Mouse (Mus musculus) embryo, embryonic 11 days (tissue): ENCODE data around the gene Clybl.

Experiments
- DNase-seq: peaks from one replicate; pipeline ENCODE4 v3.0.0-alpha.2; 2015

Gene Clybl

DNA sequence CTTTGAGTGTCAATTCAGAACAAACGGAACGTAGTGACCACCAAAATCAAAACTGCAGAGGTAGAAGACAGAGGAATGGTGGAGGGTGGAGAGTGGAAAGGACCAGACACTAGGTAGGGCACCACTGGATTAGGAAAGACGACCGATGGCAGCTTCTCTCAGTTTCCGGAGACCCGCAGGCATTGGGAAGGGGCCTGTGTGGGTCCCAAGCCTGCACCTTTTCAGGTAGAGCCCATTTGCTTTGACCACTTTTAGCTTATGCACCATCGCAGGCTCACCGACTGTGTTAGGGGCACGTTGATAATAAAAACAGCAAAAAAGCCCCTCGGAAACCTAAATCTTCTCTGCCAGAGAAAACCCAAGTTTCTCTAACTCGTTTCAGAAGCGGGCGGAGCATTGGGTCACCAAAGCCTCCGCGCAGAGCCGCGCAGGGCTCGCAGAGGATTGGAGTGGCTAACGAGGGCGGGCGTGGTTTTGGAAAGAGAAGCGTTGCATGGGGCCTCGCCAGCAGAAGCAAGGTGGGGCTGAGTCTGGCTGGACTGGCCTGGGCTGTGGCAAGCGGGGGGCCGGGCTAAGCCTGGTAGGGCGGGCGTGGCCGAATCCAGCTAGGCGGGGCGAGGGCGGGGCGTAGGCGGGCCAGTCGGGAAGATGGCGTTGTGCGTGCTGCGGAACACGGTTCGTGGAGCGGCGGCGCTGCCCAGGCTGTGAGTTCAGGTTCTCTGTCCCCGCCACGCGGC is at the start of gene Clybl:
Gene Clybl, plus strand, starts transcription at position 627 of the 737 bp plus-strand sequence.
- DNase-seq = peak; percentile 95

DNA sequence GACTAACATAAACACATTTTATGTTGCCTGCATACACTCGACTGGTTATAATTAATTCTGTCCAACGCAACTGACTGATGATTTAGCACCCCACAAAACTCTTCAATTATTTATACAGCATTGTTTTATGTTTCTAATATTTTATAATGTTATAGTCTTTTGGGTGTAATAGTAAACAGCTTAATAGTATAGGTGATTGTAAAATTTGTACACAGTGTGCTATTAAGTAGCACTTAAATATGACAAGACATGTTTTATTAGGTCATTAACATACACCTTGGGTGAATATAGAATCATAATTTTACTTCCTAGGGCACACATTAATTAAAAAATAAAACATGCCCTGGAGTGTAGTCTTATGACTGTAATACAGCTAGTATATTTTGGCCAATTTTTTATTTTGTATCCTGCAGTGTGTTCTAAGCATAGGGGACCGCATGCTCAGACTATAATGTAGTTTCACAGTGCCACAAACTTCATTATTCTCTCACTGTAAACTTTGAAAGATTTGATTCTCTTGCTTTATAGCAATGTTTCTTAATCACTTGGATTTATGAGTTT is 45.1 kb upstream of the Clybl start:
- DNase-seq = no peak

DNA sequence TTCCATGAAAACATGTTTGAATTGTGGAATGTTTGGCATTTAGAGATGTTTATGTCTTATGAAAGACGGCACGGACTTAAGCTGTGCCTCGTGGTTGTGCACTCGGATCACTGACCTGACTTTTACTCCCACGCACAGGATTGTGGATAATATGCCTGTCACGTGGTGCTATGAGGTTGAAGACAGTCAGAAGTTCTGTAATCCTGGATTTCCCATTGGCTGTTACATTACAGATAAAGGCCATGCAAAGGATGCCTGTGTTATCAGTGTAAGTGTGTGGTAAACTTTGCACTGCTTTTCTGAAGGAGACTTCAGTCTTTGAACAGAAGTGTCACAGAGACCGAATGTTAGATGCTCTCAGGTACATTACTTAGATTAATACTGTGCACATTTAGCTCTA is 44.3 kb upstream of the Clybl start:
- no peak for DNase-seq

- DNase-seq = no peak
Measured at GRCm38 (mm10) chr14:122140126-122140525, 41.4 kb upstream of the Clybl start.

GRCm38 (mm10) chr14:122143585-122144269 is 37.8 kb upstream of the Clybl start:
- no peak for DNase-seq

DNA sequence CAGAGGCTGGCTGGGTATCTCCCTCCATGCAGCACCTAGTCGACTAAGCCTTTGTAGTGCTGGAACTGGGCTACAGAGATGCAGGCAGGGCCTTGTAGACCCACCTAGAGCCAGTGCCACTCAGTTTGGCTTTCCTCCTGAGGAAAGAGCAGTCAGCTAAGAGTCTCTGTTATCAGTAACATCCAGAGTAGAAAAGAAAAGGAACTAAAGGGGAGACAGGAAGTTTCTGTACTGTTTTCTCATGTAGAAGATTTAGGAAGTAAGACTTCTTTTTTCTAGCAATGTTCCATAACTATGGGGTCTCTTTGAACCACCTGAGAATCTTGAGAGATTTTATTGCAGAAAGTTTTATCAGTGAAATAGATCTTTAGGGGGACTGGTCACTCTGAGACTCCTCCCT is 36.1 kb upstream of the Clybl start:
- DNase-seq = no peak

- no peak for DNase-seq
Measured at GRCm38 (mm10) chr14:122150616-122151015, 30.9 kb upstream of the Clybl start.

DNA sequence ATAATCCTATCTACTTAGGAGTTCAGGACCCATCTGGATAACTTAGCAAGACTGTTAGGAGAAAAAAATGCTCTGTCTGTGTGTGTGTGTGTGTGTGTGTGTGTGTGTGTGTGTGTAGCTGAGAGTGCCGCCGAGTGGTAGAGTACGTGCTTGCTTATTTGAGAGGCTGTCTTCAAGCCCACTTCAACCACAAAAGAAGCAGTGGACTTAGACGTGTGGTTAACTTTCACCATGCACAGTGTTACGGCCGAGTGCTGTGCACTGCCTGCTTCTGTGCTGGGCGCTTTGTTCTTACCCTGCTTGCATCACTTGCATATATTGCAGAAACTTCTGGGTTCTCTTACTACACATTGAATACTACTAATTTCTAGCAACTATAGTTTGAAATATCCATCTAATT is 23.8 kb upstream of the Clybl start:
- DNase-seq = no peak

DNA sequence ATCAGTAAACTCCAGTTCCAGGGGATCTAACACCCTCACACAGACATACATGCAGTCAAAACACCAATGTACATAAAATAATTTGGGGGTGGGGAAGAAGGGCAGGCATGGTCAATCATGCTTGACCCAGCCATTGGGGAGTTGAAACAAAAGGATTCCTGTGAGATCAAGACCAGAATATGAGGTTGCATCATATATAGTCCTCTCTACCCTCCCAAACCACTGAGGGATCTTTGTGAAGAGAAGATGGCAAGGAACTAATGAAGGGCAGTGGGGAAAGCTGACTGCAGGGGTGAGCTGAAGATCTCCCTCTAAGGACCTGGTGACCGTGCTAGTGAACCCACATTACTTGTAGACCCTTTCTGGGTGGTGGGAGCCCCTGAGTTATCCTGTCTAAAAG is 20.6 kb upstream of the Clybl start:
- DNase-seq = no peak

DNA sequence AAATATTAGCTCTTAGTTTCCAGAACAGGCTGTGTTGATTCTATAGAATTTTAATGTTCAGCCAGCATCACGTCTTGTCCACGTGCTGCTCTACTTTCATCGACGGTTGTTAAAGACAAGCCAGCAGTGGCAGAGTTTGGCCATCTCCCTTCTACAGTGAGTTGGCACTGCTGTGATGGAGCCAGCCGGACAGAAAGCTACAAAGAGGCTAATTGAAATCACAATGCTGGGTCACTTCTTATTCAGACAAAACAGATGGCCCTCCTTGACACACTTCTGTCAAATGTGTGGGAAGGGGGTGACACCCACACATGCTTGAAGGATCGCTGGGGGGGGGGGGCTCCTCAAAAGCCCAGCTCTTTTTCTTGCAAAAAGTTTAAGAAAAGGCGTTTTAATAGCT is 12.6 kb upstream of the Clybl start:
- DNase-seq = no peak

DNA sequence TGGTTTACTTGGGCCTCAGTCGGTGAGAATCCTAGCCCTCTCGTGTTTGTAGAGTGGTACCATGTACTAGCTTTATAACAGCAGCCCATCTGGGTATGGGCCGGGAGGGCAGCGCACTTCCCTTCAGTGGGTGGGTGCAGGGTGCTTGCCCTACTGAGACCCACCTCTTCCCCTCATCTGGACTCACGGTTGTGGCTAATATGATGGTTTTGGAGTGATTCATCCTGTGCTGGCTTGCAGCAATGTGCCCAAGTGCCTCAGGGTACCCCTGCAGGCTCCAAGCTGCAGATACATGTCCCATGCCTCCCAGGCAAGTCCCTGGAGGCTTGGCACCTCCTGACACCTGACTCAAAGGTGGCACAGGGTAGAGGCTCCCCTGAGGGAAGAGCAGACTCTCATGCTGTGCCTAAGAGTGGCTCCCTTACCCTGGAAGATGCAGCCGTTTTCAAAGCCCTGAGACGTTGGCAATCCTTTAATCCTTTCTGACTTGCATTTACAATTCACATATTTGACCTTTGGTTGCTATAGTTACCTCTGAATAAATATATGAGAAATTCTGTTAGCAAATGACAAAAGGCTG is 11.2 kb upstream of the Clybl start:
- no peak for DNase-seq

- no peak for DNase-seq
Measured at GRCm38 (mm10) chr14:122171031-122171430, 10.5 kb upstream of the Clybl start.

- DNase-seq = no peak
Measured at GRCm38 (mm10) chr14:122176263-122176798, 5.2 kb upstream of the Clybl start.

DNA sequence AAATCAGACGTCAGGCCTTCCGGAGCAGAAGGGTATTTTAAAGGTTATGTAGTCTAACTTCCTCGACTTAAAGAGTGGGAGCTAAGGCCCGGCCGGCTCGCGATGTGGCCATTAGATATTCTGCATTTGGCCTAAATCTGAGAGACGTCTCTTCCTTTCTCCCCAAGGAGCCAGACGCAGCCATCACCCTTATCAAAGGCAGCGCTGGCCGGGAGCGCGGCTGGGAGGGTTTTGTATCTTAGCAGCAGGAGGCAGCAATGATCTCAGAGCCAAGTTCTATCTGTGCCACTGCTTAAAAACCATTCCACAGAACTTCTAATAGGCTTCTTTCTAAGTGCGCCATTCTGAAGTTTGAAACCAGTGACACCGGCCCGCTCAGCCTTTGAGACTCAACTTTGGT is 2.2 kb upstream of the Clybl start:
- no peak for DNase-seq

DNA sequence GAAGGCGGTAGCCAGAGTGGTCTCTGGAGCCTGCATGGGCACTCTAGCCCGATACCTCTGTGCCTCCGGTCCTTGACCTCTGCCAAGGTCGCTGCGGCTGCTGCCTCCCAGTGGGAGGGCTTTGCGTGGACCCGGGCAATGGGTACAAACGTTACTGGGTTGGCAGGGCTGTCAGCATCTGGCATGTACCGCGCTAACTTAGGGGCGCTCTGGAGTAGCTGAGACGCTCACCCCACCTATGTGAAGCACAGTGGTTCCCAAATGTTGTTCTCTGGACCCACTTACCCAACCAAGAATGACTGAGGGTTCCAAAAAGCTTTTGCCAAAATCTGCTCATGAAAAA is 282 bp downstream of the Clybl start:
- no peak for DNase-seq

DNA sequence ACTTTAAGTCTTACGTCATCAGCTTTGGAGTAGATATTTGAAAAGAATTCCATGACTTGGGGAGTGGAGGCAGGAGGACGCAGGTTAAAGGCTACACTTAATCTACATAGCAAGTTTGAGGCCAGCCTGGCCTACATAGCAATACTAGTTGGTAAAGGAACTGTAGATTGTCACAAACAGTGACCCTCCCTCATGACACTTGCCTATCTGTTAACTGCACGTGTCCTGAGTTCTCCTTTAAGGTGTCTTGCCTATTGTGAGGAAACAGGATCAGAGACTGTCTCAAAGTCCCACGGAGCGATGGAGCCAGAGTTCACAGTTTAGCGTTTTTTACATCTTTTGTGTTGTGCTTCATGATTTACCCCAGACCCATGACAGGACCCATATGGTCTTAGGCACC is 716 bp downstream of the Clybl start:
- DNase-seq = no peak

DNA sequence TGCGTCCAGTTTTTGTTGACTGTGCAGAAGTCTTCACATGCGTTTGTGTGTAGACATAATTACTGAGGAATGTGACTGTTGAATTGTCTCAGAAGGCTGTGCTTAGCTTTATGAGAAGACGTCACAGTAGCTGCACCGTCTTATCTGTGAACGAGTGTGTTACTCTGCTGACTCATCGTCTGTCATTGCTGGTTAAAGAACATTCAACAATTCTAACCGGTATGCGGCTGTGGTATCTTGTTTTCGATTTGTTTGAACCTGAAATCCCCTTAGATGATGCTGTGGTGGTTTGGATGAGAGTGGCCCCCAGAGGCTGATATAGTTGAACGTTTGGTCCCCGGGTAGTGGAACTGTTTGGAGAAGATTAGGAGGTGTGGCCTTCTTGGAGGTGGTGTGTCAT is 2.5 kb downstream of the Clybl start:
- no peak for DNase-seq

GRCm38 (mm10) chr14:122188250-122188649 is 6.7 kb downstream of the Clybl start:
- no peak for DNase-seq

DNA sequence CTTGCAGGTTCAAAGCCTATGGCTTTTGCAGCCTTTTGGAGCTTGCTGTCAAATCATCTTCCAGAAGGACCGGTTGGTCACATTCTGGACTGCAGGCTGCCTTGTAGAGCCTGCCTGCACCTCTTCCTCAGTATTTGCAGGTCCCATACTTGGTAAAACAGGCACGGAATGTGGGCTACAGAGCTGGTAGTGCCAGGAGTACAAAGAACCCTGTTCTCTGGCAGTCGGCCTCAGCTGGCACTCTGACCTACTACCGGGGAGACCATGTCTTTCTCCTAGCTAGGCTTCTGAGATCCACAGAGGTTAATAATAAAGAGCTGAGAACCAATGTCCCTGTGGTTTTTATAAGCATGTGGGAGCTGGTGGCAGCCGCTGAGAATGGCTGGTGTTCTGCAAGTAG is 8.4 kb downstream of the Clybl start:
- no peak for DNase-seq

DNA sequence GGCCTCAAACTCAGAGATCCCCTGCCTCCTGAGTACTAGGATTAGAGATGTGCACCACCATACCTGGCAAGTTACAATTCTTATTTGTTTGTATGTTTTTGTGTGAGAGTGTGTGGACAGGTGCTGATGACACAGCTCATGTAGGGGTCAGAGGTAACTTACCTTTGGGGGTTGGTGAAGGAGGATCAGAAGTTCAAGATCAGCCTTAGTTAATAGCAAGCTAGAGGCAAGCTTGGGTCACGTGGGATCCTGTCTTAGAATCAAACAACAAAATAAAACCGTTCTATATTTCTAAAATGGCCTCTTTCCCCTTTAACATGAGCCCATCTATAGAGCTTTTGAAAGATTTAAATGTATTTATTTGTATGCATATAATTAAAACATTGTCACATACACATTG is 9.0 kb downstream of the Clybl start:
- DNase-seq = no peak

DNA sequence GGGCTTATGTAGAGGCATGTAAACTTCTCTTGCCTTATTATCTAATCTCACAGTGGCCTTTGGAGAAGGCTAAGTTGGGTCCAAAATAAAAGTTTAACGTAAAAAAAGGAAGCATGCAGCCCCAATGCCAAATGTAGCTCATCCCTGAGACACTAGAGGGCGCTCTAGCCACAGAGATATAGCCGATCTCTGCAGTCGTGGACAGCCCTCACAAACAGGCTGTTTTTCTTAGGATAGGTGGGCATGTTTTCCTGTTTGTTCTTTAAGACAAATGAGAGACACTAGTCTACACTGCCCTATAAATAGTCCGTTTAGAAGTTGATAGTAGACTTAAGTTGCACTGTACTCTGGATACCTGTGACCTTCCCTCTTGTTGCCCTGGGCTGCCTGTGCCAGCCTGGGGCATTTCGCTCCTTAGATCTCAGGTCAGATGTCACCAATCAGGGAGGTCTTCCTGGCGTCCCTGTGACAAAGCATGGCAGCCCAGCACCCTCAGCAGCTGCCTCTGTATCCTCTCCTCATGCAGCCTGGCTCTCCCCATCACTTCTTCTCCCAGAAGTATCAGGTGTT is 9.5 kb downstream of the Clybl start:
- DNase-seq = peak; percentile 85

DNA sequence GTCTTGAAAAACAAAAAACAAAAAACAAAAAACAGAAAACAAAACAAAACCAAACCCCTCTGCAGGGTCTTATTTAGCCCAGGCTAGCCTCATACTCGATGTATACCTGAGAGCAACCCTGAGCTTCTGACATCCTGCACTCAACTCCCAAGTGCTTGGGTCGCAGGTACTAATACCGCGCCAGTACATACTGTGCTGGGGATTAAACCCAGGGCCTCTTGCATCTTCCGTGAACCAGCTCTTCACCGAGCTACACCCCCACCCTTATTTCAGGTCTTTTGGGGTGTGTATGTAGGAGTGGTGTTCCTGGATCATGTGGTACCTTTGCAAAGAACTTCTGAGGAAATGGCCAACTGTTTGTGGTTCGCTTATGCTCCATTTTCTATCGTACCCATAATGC is 13.1 kb downstream of the Clybl start:
- DNase-seq = no peak

DNA sequence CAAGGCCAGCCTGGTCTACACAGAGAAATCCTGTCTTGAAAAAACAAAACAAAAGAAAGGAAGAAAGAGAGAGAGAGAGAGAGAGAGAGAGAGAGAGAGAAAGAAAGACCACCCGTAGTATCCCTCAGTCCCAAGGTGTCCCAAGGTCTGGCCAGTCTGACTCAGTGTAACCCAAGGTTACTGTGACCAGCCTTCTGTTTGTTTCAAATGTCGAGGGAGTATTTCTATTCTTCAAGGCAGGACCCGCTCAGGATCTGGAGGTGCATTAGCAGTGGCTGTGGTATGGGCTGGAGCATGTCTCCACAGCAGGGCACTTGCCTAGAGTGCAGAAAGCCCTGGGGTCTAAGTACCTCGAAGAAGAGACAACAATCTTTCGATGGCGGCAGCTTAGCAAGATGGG is 15.3 kb downstream of the Clybl start:
- no peak for DNase-seq
